Mouse (Mus musculus) testis, postnatal 14 days (tissue): Measurements from ENCODE around the gene Pbx1.

Source experiments
- DNase-seq: peaks from one replicate; pipeline ENCODE4 v3.0.0; 2021; ENCODE audit warnings: low spot score

Pbx1 gene

GRCm38 (mm10) chr1:168383832-168384593 is 48.1 kb downstream of the Pbx1 start:
- DNase-seq, result no peak

- DNase-seq, result no peak
These were observed 49.3 kb downstream of the Pbx1 start for GRCm38 (mm10) chr1:168382823-168383157.

DNA sequence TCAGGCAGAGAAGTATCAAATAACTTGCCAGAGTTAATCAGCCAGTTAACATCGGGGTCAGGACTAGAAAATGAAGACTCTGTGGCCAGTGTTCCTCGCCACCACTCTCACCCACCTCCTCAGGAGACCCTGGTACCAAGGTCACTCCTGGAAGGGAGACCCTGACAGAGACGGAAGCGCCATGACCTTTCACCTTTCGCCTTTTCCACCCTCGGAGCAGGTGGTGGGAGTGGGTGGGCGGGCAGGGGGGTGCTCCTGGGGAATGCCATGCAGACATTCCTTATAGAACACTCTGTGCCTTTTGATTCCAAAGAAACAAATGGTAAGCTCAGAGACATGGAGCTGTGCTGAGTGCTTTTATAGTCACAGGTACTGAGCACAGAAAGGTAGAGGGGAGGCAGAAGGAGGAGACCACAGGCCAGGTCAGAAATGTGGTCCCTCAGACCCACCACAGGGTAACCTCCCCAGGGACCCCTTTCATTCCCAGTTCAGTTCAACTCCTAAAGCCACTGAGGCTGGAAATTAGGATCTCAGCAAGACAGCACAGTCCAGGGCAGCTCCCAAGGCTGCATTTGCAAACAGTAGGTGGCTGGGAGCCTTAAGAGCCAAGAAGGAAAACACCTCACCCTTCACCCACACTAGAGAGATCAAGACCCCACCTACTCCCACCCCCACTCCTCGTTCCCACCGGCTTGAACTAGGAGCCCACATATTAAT is 49.8 kb downstream of the Pbx1 start:
- DNase-seq, result no peak

DNA sequence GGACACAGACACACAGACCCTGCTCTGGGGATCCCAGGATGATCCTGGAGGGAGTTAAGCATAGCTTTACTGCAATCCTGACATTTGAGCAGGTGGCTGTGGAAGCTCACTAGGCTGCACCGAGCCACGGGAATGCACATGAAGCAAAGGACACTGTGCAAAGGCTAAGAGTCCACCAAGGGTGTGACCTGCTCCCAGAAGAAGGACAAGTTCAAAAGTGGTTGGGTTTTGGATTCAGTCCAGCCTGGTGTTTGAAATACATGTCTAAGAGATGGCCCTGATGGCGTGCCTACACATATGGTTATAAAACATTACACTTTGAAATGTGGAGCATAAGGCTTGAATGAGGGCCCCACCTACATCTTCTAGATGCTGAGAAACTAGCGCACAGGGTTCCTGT is 50.6 kb downstream of the Pbx1 start:
- DNase-seq, result no peak

- no peak for DNase-seq
These were observed 51.8 kb downstream of the Pbx1 start for GRCm38 (mm10) chr1:168380241-168380770.

DNA sequence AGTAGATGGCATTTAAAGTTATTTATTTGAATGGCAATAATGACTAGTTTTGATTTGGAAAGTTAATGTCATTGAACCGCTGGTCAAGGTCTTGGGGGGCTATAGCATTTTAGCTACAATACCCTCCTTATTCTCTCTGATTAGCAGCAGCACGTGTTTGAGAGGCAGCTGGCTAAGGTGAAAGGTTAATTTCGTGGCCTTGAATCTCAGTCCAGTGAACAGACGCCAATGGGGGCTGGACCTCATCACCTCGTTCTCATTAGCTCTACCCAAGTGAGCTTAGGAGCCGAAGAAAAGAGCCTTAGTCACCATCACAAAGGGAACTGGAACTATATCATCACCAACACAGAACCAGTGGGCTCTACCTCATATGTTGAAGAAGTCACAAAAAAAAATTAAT is 54.4 kb downstream of the Pbx1 start:
- no peak for DNase-seq

GRCm38 (mm10) chr1:168376330-168376729 is 55.7 kb downstream of the Pbx1 start:
- no peak for DNase-seq

GRCm38 (mm10) chr1:168374953-168375600 is 57.0 kb downstream of the Pbx1 start:
- no peak for DNase-seq

DNA sequence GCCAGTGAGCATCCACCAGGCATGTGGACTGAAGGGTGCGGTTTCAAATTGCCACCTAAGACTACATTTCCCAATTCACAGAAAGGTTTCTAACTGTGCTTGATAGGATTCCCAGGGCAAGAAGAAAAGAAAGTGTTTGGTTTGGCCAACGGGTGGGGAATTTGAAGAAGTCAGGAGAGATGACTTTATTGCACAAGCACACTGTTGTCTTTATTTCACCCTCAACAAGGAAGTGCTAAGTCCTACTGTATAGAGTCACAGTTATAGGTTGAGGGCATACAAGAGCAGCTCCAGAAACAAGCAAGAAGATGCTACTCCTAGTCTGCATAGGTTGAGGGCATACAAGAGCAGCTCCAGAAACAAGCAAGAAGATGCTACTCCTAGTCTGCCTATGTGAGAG is 60.0 kb downstream of the Pbx1 start:
- no peak for DNase-seq

GRCm38 (mm10) chr1:168370966-168371365 is 61.1 kb downstream of the Pbx1 start:
- DNase-seq, result no peak

- DNase-seq, result no peak
These were observed 65.8 kb downstream of the Pbx1 start for GRCm38 (mm10) chr1:168366261-168366660.

DNA sequence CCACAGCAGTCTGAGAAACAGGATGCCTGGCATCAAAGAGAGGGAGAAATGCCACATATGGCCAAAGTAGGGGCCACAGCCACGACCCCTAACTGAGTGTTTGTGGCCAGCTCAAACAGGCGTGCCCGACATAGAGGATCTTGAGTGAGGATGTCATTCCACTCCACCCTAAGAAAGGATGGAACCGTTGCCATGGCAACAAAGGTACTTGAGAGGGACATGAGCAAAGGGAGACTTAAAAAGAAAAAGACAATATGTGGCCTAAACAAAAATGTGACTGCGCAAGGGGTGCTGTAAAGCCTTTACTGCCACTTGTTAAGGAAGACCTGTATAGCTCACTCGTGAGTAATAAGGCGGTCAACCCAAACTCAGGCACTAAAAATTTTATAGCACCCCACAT is 67.7 kb downstream of the Pbx1 start:
- no peak for DNase-seq

DNA sequence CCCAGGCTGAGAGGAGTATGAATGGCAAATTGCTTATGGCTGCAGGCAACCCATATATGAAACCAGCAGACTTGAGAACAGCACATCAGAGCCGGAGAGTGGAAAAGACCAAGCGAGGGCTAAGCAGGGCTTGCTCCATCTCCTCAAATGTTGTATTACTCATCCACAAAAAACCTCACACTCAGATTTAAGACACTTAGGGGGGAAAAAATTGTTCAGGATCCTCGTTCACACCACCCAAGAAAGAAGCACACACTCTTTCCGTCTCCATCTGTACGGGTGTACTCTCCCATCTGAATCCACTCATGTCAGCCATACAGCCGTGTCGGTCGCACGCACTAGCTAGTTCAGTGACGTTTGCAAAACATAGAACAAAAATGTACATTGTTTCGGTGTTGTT is 69.0 kb downstream of the Pbx1 start:
- no peak for DNase-seq

- DNase-seq, result no peak
These were observed 69.6 kb downstream of the Pbx1 start for GRCm38 (mm10) chr1:168362464-168362863.

DNA sequence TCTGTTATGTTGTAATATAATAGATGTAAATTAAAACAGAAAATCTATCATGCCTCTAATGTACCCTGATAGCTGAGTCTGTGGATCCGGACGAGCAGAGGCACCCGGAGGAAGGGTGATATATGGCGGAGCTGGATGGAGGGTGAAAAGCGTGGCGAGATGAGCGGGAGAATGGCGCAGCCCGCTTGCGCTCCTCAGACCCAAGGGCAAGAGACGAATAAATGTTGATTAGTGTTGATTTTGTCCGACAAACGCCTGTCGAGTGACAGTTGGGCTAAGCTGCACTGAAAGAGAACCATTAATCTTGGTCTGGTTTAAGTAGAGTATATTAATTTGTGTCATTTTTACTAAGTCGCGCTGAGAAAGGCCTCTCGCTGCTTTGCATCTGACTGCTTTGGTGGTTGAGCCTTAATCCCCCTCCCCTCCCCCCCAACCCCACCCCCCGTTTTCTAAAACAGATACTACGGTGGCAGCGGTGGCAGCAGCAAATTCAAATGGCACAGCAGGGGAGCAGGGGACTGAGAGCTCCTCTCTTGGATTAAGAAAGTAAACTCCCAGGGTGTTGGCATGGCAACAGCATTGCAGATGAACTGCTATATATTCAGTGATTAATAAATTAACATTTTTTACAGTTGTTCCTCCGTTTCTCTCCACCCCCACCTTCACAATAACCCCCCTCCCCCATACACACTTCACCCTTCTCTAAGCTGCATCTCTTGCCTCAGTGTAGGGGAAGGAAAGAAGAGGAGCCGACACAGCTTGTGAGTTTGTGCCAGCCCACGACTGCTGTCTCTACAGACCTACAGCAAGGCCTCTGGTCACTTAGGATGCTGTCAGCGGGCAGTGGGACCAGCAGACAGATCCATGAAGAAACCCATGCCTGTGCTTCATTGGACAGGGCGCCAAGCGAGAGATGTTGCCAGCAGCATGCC is 74.1 kb downstream of the Pbx1 start:
- no peak for DNase-seq

DNA sequence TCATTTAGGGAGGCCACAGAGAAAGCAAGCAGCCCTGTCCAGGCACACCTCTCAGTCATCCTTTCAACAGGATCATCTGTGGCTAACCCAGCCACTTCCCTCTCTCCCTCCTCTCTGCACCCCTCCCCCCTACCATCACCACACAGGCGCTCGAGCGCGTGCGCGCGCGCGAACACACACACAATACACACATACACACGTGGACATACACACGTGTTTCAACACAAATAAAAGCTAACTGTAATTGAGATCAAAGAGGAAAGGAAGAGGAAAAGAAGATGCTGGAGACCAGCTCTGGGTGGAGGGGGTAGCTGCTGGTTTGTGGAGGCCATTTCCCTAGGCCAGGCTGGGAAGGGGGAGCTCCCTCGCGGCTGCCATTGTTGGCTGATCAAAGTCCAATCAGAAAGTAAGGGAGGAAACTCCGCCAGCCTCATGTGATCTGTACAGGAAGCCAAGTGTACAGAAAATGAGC is 75.1 kb downstream of the Pbx1 start:
- no peak for DNase-seq

- no peak for DNase-seq
These were observed 76.0 kb downstream of the Pbx1 start for GRCm38 (mm10) chr1:168355985-168356556.

DNA sequence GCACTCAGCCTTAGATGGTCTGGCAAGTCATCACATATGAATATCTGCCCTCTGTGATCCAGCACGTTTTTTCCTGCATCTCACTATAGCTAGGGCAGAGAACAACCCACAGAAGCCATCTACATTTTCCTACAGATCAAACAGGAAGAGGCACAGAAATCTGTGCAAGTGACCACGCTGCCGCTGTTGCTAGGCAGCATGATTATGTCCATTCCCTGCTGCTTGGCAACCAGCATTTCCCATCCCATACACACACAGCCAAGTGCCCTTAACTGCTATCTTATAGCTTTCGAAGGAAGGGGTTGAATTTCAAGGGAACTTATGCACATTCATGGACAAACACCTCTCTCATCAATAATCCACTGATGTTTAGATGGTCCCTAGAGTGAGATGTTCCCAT is 77.1 kb downstream of the Pbx1 start:
- DNase-seq, result no peak

DNA sequence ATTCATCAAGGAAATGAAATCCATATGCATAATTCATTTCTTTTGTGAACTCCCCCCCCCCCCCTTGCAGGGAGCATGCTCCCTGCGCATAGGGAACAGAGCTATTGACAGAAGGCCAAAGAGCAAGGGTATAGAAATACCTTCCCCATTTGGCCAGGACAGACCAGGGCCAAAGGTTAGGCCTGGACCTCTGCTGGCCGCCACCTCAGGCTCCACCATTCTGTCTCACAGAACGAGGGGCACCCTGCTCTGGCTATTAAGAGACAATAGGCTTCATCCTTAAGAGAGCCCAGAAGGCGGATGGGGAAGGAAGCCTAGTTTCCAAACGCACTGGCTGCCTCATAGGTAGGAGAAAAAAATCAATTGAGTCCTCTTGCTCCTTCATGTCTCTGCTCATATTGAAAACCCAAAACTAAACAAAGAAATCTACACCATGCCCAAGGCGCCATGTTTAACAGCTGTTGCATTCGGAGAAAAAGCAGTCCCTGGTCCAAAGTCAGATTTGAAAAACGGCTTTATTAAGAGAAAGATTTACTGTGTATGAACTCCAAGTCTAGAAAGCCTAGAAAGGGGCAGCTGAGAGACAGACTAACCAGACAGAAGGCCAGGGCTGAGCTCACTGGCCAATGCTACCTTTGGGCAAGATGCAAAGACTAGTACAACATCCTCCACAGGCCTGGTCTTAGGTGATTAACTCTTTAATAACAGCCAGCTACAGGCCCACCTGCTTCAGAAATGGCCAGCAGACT is 83.9 kb downstream of the Pbx1 start:
- no peak for DNase-seq

DNA sequence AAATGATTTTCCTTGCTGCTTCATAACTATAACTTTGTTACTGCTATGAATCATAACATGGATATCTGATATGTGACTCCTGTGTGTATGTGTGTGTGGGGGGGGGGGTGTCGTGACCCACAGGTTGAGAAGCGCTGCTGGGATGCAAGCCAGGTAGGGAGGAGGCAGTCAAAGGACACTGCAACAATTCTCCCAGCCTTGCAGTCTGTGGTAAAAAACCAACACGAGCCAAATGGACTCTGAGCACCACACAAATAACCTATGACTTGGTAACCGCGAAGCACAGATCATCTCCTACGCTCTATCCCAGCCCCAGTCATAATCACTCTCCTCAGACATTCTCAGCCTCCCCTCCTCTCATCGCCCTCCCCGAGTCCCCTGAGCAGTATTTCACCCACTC is 87.2 kb downstream of the Pbx1 start:
- no peak for DNase-seq

GRCm38 (mm10) chr1:168344262-168344661 is 87.8 kb downstream of the Pbx1 start:
- no peak for DNase-seq
